Mouse (Mus musculus): ENCODE measurements at regions not wholly inside any gene's neighbourhood (a gene's known extent, or its start where the extent isn't known, plus 50 kb on each side); places are given as distances from the start of the nearest gene placed in this dataset.

DNA sequence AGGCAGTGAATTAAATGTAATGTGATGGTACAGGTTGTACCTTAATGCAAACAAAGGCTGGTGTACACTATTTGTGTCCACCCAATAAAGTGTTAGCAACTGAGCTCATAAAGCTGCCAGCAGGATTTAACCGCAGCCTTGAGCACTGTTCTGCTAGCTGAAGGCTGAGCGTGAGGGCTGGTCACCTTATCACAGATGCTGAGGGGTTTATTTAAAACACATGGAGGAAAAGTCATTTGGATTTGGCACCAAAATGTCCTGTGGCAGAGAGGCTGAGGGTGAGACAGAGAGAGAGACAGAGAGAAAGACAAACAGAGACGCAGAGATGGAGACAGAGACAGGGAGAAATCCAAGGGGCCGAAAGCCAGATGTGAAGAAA, 181.9 kb upstream of the Habp2 start:
- no peak for TF ChIP-seq EP300 (optimal IDR thresholded peaks at IDR 0.05)
- TF ChIP-seq CTCF (IDR thresholded peaks at IDR 0.05; ENCODE audit: low read depth) = no peak

Measured in stomach, postnatal 0 days (tissue).